Mouse (Mus musculus): ENCODE results near the gene Rab6b.

GRCm38 (mm10) chr9:103072204-103072599 lies 39.4 kb upstream of the Rab6b start:
- TF ChIP-seq CEBPB (IDR thresholded peaks at IDR 0.05; ENCODE audit: low read depth) (no peak), MYOD1 (IDR thresholded peaks at IDR 0.05; ENCODE audit: control insufficient read depth, insufficient read length, low read depth) (no peak), CTCF (IDR thresholded peaks at IDR 0.05; ENCODE audit: control insufficient read depth, insufficient read depth, insufficient read length) (no peak), FOSL1 (IDR thresholded peaks at IDR 0.05; ENCODE audit: insufficient read depth, low read length, poor library complexity, severe bottlenecking) (no peak), USF1 (IDR thresholded peaks at IDR 0.05; ENCODE audit: low read depth) (no peak)

Measured in C2C12 (cell line).